Mouse (Mus musculus) heart, adult 2 months (tissue): ENCODE data around the gene Dhrs3. TPM values are rescaled to one million over a fixed set of nuclear protein-coding genes. Genes with fewer than 3 reads are reported as not detected.

Experiments used
- DNase-seq, 2 experiments: peaks; one replicate each; pipeline ENCODE4 v3.0.0; 2021
- H3K27ac ChIP-seq: fragments of 200-600 bp; 2 replicates; pipeline ENCODE4 v1.8.1; 2022
- H3K27me3 ChIP-seq: fragments of 200-500 bp; 2 replicates; pipeline ENCODE4 v1.6.1; 2012; ENCODE audit warnings: mild to moderate bottlenecking, low read length, inconsistent platforms, mixed read lengths; ENCODE audit not compliant: control insufficient read depth, insufficient read depth
- H3K36me3 ChIP-seq: fragments of 200-500 bp; 2 replicates; pipeline ENCODE4 v1.6.1; 2012; ENCODE audit warnings: low read length, inconsistent platforms; ENCODE audit not compliant: control insufficient read depth, insufficient read depth
- H3K4me1 ChIP-seq: fragments of 200-500 bp; 2 replicates; pipeline ENCODE4 v1.6.1; 2011; ENCODE audit warnings: low read length; ENCODE audit not compliant: control insufficient read depth, insufficient read depth
- H3K4me3 ChIP-seq: fragments of 200-600 bp; 2 replicates; pipeline ENCODE4 v1.8.1; 2022
- H3K79me2 ChIP-seq: fragments of 200-500 bp; replicated peaks from 2 replicates; pipeline ENCODE4 v1.6.1; 2012; ENCODE audit warnings: mild to moderate bottlenecking, inconsistent platforms, low read length, moderate library complexity, mixed read lengths; ENCODE audit not compliant: control insufficient read depth, insufficient read depth
- H3K9ac ChIP-seq: fragments of 200-500 bp; 2 replicates; pipeline ENCODE4 v1.6.1; 2012; ENCODE audit warnings: low read depth, mild to moderate bottlenecking, control low read depth, inconsistent platforms, low read length, mixed read lengths
- CTCF ChIP-seq: fragments of 200-600 bp; IDR thresholded peaks from 2 replicates; pipeline ENCODE4 v1.8.1; 2022; ENCODE audit warnings: antibody characterized with exemption, mild to moderate bottlenecking, moderate library complexity
- EP300 ChIP-seq: fragments of 200-500 bp; IDR thresholded peaks from 2 replicates; pipeline ENCODE4 v1.6.1; 2011; ENCODE audit warnings: low read depth, low read length, control low read depth; ENCODE audit not compliant: insufficient read depth
- POLR2A ChIP-seq: fragments of 200-500 bp; IDR thresholded peaks from 2 replicates; pipeline ENCODE4 v1.6.1; 2011; ENCODE audit warnings: mild to moderate bottlenecking, low read depth, low read length, control low read depth; ENCODE audit not compliant: insufficient read depth
- WGBS: fragments of 180-500 bp; shearing (Covaris S2); methylation state at CpG from one replicate; pipeline ENCODE4 v1.1.7; 2018; 5-methylcytosine and 5-hydroxymethylcytosine counted together
- intact Hi-C: fragments of 180-260 bp; cut with DNase I; formaldehyde crosslinking; loops from one replicate; pipeline ENCODE4 v1.15.1; 2025
- polyA plus RNA-seq: library from polyadenylated mRNA; depleted of rRNA; stranded (reverse); fragments of >200 nt; gene quantifications from 2 replicates; pipeline ENCODE4 v1.2.3, GENCODE M21; 2012
- total RNA-seq, 2 experiments: library from RNA; stranded (reverse); gene quantifications; 2 replicates each; pipeline ENCODE4 v1.2.3; 2021

Dhrs3 gene
- total and polyA plus RNA-seq, 3 experiments, result 113 to 143 (median 139) TPM

GRCm38 (mm10) chr4:144898737-144899136 is 6.1 kb downstream of the Dhrs3 start:
- H3K9ac ChIP-seq, result no peak overlapping the region
- peaks cover 59% of the 10 kb centered on the region for H3K36me3 ChIP-seq

GRCm38 (mm10) chr4:144901561-144902111 is 9.0 kb downstream of the Dhrs3 start:
- no peak overlapping the region for H3K4me3 ChIP-seq
- intact Hi-C loops, result no loop called here
- WGBS, result 53% methylated on average over 5 of the region's 5 CpGs
- H3K36me3 ChIP-seq, result peaks cover 77% of the 10 kb centered on the region
- peaks cover 11% of the 10 kb centered on the region for H3K79me2 ChIP-seq
- TF ChIP-seq POLR2A, result no peak
- no peak for TF ChIP-seq CTCF
- TF ChIP-seq EP300, result no peak
- H3K27me3 ChIP-seq, result no peaks in the 10 kb centered on the region
- H3K4me1 ChIP-seq, result peaks cover 72% of the 10 kb centered on the region
- peak overlapping the region; percentile 84 for H3K27ac ChIP-seq
- 0 out of 2 replicates have a peak overlapping the region, but pooled peaks have one; percentile 21 for H3K9ac ChIP-seq
- DNase-seq, result no peak

More at GRCm38 (mm10) chr4:144898737-144899136, 6.1 kb downstream of the Dhrs3 start:
- peaks cover 10% of the 10 kb centered on the region for H3K79me2 ChIP-seq
- H3K4me3 ChIP-seq, result no peak overlapping the region
- H3K27ac ChIP-seq, result peak overlapping the region; percentile 84
- DNase-seq, result no peak
- intact Hi-C loops, result loop anchor here (10.0 kb wide), 2 partner anchors 116 to 386 kb away; no protein-coding TSS in a partner anchor
- 79% methylated on average over 2 of the region's 2 CpGs for WGBS
- no peaks in the 10 kb centered on the region for H3K27me3 ChIP-seq
- H3K4me1 ChIP-seq, result peaks cover 51% of the 10 kb centered on the region
- TF ChIP-seq POLR2A, result no peak

GRCm38 (mm10) chr4:144903088-144903487 is 10.5 kb downstream of the Dhrs3 start:
- peaks cover 9% of the 10 kb centered on the region for H3K79me2 ChIP-seq
- DNase-seq, result no peak
- H3K27ac ChIP-seq, result peak overlapping the region; percentile 84
- H3K4me1 ChIP-seq, result peaks cover 74% of the 10 kb centered on the region
- no peak for TF ChIP-seq EP300
- no peak for TF ChIP-seq CTCF
- no peak for TF ChIP-seq POLR2A
- intact Hi-C loops, result no loop called here
- WGBS, result 85% methylated on average over 1 of the region's 1 CpGs
- H3K36me3 ChIP-seq, result peaks cover 70% of the 10 kb centered on the region
- H3K27me3 ChIP-seq, result no peaks in the 10 kb centered on the region
- no peak overlapping the region for H3K9ac ChIP-seq
- H3K4me3 ChIP-seq, result no peak overlapping the region

- 17% methylated on average over 3 of the region's 3 CpGs for WGBS
- H3K27me3 ChIP-seq, result no peaks in the 10 kb centered on the region
- peak; percentile 71 to 85 for DNase-seq
- TF ChIP-seq EP300 (peak; percentile 99), CTCF (no peak)
- H3K27ac ChIP-seq, result peak overlapping the region; percentile 84
- H3K4me3 ChIP-seq, result no peak overlapping the region
- intact Hi-C loops, result loop anchor here (2.0 kb wide), 1 partner anchor 45 kb away; no protein-coding TSS in a partner anchor
- peaks cover 75% of the 10 kb centered on the region for H3K4me1 ChIP-seq
- no peak overlapping the region for H3K9ac ChIP-seq
- peaks cover 73% of the 10 kb centered on the region for H3K36me3 ChIP-seq
- H3K79me2 ChIP-seq, result peaks cover 9% of the 10 kb centered on the region
Observed at GRCm38 (mm10) chr4:144903932-144904331, 11.3 kb downstream of the Dhrs3 start.

- Histone ChIP-seq H3K79me2 (peaks cover 8% of the 10 kb centered on the region), H3K27me3 (no peaks in the 10 kb centered on the region), H3K4me1 (peaks cover 76% of the 10 kb centered on the region), H3K36me3 (peaks cover 68% of the 10 kb centered on the region), H3K4me3 (no peak overlapping the region), H3K27ac (peak overlapping the region; percentile 84), H3K9ac (no peak overlapping the region)
- DNase-seq, result no peak
- intact Hi-C loops, result loop anchor here (2.0 kb wide), 1 partner anchor 44 kb away; no protein-coding TSS in a partner anchor
- WGBS, result 26% methylated on average over 5 of the region's 5 CpGs
- no peak for TF ChIP-seq CTCF
- 0 out of 2 replicates have a peak, but pooled peaks have one; percentile 26 for TF ChIP-seq EP300
Observed at GRCm38 (mm10) chr4:144905128-144905527, 12.5 kb downstream of the Dhrs3 start.

GRCm38 (mm10) chr4:144906001-144906889 is 13.6 kb downstream of the Dhrs3 start:
- 27% methylated on average over 8 of the region's 8 CpGs for WGBS
- Histone ChIP-seq H3K4me1 (peaks cover 71% of the 10 kb centered on the region), H3K36me3 (peaks cover 61% of the 10 kb centered on the region), H3K27me3 (no peaks in the 10 kb centered on the region), H3K4me3 (peak overlapping the region; percentile 7; the same call in 1 of the 2 replicates), H3K9ac (peak overlapping the region; percentile 10; the same call in 1 of the 2 replicates), H3K79me2 (peaks cover 8% of the 10 kb centered on the region; the same call in 1 of the 2 replicates), H3K27ac (peak overlapping the region; percentile 84)
- peak; percentile 80 to 88 for DNase-seq
- intact Hi-C loops, result loop anchor here (2.0 kb wide), 1 partner anchor 75 kb away; no protein-coding TSS in a partner anchor
- TF ChIP-seq CTCF (peak; percentile 41), POLR2A (0 out of 2 replicates have a peak, but pooled peaks have one; percentile 14), EP300 (peak; percentile 65; the same call in 1 of the 2 replicates)
